ENCODE assay signal across 1 mouse cellular context in genomic region chr3:96576690-96577541, GRCm38 (mm10).
TF ChIP-seq lines count a peak whose summit lies in the region.

Gene Gm16253 (plus strand): TSS chr3:96576984.

TF ChIP-seq in CH12.LX, 34 proteins besides CTCF, POLR2A, EP300 and RAD21 (continued from another document):
- TF ChIP-seq MXI1 (IDR thresholded peaks at IDR 0.05; ENCODE audit: low read depth, low read length) (peak; percentile 99), BHLHE40 (IDR thresholded peaks at IDR 0.05; ENCODE audit: low read depth, low read length) (no peak), ELF1 (IDR thresholded peaks at IDR 0.05; ENCODE audit: low read depth, low read length) (peak; percentile 86), UBTF (IDR thresholded peaks at IDR 0.05; ENCODE audit: low read depth, low read length) (no peak), ETS1 (conservative IDR thresholded peaks at IDR 0.05; ENCODE audit: low read depth, low read length) (peak; percentile 63), MAX (IDR thresholded peaks at IDR 0.05; ENCODE audit: low read length) (peak; percentile 95)
